Mouse (Mus musculus) urinary bladder, postnatal 25 days (tissue): ENCODE data around the gene Il5ra.

ENCODE experiments used
- DNase-seq: peaks from one replicate; pipeline ENCODE4 v3.0.0; 2022; ENCODE audit warnings: low spot score

The Il5ra gene

GRCm38 (mm10) chr6:106738229-106738628 lies 10.6 kb downstream of the Il5ra start:
- DNase-seq = no peak

DNA sequence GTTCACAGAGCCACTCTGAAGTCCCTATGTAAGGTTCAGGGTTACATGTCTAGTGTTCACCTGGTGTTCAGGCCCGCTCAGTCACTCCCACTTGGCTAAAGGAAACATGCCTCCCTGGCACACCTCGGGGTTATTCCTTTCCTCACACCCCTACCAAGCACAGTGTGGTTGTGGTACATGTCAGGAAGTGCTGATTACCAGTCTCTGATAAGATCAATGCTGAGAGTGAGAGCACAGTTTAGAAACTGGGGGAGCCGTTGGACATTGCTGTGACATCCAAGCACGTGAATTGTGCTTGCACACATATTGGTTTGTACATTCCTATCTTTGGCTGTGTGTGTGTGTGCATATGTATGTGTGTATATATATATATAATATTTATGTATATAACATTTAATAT lies 16.3 kb downstream of the Il5ra start:
- DNase-seq = no peak

GRCm38 (mm10) chr6:106729682-106730314 lies 19.0 kb downstream of the Il5ra start:
- DNase-seq = no peak

- no peak for DNase-seq
Observed at GRCm38 (mm10) chr6:106727703-106728102, 21.1 kb downstream of the Il5ra start.

- DNase-seq = no peak
Observed at GRCm38 (mm10) chr6:106726078-106726477, 22.8 kb downstream of the Il5ra start.

DNA sequence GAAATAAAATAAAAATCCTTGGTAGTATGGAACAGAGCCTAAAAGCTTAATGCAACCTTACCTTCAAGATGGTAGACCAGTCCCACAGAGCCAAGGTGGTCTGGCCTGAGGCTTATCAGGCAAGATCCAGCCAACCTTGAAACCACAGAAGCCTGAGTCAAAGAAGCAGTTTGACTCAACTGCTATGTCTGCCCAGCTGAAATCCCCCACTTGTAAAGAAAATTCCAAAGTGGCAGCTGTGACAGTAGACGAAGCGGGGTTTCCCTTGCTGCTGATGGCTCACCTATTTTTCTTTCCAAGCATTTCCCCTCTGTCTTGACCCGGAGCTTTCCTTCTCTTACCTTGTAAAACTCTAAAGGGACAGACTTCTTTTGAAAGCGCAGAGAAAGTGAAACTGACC lies 23.2 kb downstream of the Il5ra start:
- no peak for DNase-seq

DNA sequence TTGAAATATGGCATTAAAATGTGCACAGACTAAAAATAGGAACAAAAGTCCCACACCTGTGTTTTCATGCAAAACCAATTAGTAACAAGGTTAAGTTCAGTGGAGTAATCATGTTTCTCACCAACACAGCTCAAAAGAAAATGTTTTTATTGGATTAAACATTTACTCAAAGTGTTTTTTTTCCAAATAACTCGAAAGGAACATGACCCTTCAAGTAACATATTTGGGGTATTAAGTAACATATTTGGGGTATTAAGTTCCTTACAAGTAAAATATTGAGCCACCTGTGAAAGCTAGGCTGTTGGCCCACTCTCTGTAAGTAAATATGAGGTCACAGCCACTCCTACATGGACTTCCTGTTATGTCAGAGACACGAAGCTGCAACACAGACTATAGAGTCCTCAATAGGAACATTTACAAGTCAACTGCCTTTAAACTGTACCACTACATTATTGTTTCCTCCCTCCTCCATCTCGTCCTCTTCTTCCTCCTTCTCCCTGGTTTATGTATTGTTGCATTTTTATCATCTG lies 43.3 kb downstream of the Il5ra start:
- no peak for DNase-seq

- DNase-seq = no peak
Observed at GRCm38 (mm10) chr6:106701931-106702330, 46.9 kb downstream of the Il5ra start.

DNA sequence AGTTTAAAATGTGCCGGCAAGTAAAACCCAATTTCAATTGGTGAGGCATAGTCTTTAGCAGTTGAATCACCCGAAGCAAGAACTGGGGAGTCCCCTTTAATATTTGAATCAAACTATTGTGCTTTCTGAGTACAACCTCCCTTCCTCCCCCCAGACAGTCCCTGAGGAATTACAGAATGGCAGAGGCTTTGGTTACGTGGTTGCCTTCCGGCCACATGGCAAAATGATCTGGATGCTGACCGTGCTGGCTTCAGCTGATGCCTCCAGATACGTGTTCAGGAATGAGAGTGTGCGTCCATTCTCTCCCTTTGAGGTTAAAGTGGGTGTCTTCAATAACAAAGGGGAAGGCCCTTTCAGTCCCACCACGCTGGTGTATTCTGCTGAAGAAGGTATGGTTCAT lies 73.3 kb downstream of the Il5ra start:
- no peak for DNase-seq

DNA sequence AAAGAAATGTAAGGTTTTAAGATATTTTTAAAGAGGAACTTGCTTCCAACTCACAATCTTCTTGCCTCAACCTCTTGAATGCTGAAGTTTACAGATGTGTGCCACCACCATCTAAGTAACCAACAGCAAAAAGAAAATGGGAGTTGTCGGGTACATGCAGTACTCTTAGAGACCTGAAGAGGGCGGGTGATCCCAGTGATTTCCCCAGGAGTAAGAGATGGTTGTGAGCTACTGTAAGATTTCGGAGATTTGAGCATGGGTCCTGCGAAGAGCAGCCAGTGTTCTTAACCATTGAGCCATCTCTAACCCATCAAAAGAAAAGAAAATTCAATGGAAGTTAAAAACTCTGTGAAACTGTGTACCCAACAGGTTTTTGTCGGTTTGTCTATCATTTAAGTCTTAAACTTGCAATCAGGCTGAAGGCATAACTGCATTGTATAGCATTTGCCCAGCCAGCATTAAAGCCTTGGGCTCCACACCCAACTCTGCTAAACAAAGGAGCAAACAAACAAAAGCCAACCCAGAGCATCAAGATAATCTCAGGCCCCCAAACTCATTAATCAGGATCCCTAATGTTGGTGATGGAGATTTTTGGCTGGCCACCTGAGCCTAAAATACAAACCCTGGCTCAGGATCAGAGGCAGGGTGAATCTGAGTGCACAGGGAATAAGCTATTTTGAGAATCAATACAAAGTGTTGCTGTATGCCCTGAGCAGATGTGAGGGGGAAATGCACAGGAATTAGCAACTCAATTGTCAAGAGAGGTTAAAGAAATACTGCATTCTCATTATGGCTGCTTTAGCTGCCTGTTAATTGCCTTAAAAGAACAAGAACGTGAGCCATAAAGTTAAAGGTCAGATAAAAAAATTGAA lies 84.8 kb downstream of the Il5ra start:
- peak; percentile 34 for DNase-seq
